Mouse (Mus musculus) intestine, postnatal 0 days (tissue): ENCODE measurements around the gene Smpdl3b. TPM values are rescaled to one million over a fixed set of nuclear protein-coding genes. Genes with fewer than 3 reads are reported as not detected.
A peak's percentile ranks its signal among the peaks of the same experiment; 100 is the strongest.

Experiments
- ATAC-seq: fragments of 200-750 bp; cut with Nextera tagmentation; 2 replicates; pipeline ENCODE4 v1.8.0; 2017; ENCODE audit warnings: mild to moderate bottlenecking, moderate TSS enrichment, moderate library complexity
- H3K27ac ChIP-seq: fragments of 300-500 bp; sonication (generic); 2 replicates; pipeline ENCODE4 v1.5.1; 2014; ENCODE audit warnings: mild to moderate bottlenecking, low read depth, low read length, moderate library complexity
- H3K27me3 ChIP-seq: fragments of 300-500 bp; sonication (generic); replicated peaks from 2 replicates; pipeline ENCODE4 v1.6.1; 2014; ENCODE audit warnings: low read length, mixed read lengths; ENCODE audit not compliant: control insufficient read depth, insufficient read depth
- H3K36me3 ChIP-seq: fragments of 300-500 bp; sonication (generic); 2 replicates; pipeline ENCODE4 v1.6.1; 2014; ENCODE audit warnings: mild to moderate bottlenecking, moderate library complexity; ENCODE audit not compliant: control insufficient read depth, insufficient read depth
- H3K4me1 ChIP-seq: fragments of 300-500 bp; sonication (generic); replicated peaks from 2 replicates; pipeline ENCODE4 v1.6.1; 2014; ENCODE audit warnings: antibody characterized with exemption, low read length, mixed read lengths; ENCODE audit not compliant: control insufficient read depth, insufficient read depth
- H3K4me2 ChIP-seq: fragments of 300-500 bp; sonication (generic); replicated peaks from 2 replicates; pipeline ENCODE4 v1.6.1; 2014; ENCODE audit warnings: low read depth, mild to moderate bottlenecking, moderate library complexity
- H3K4me3 ChIP-seq: fragments of 300-500 bp; sonication (generic); 2 replicates; pipeline ENCODE4 v1.5.1; 2014; ENCODE audit warnings: low read depth, low read length
- H3K9ac ChIP-seq: fragments of 300-500 bp; sonication (generic); 2 replicates; pipeline ENCODE4 v1.6.1; 2014; ENCODE audit warnings: mild to moderate bottlenecking, low read depth, low read length
- H3K9me3 ChIP-seq: fragments of 300-500 bp; sonication (generic); 2 replicates; pipeline ENCODE4 v1.6.1; 2016; ENCODE audit warnings: mixed run types; ENCODE audit not compliant: control insufficient read depth
- CTCF ChIP-seq: sonication (generic); IDR thresholded peaks from 2 replicates; pipeline ENCODE4 v1.5.1; 2016; ENCODE audit warnings: low read depth, mild to moderate bottlenecking, control low read depth, antibody characterized with exemption, moderate library complexity
- WGBS: fragments of 180-500 bp; shearing (Covaris S2); extraction: QIAGEN DNeasy Blood & Tissue Kit; methylation state at CpG from one replicate; pipeline ENCODE4 v1.1.7; 2014; 5-methylcytosine and 5-hydroxymethylcytosine counted together
- polyA plus RNA-seq: library from polyadenylated mRNA; unstranded; fragments of >200 nt; fragmentation: Nextera tagmentation; extraction: Ambion mirVana; gene quantifications from 2 replicates; pipeline ENCODE4 v1.2.1, GENCODE M21; 2015

Smpdl3b gene
- polyA plus RNA-seq, 1 experiment from 2014 or later: 2.9 TPM

- Histone ChIP-seq H3K4me1 (no peaks in the 10 kb centered on the region), H3K4me2 (no peak overlapping the region), H3K27me3 (peaks cover 5% of the 10 kb centered on the region; the same call in 1 of the 2 replicates), H3K27ac (no peak overlapping the region), H3K4me3 (no peak overlapping the region), H3K36me3 (no peaks in the 10 kb centered on the region), H3K9ac (no peak overlapping the region), H3K9me3 (no peaks in the 10 kb centered on the region)
- ATAC-seq: no peak
- 82% methylated on average over 8 of the region's 8 CpGs for WGBS
- no peak for TF ChIP-seq CTCF
Measured at GRCm38 (mm10) chr4:132789731-132790130, 32.7 kb upstream of the Smpdl3b start.

- no peak for ATAC-seq
- Histone ChIP-seq H3K4me1 (no peaks in the 10 kb centered on the region), H3K36me3 (no peaks in the 10 kb centered on the region), H3K9me3 (no peaks in the 10 kb centered on the region), H3K4me3 (no peak overlapping the region), H3K27me3 (no peaks in the 10 kb centered on the region), H3K4me2 (no peak overlapping the region), H3K9ac (no peak overlapping the region), H3K27ac (no peak overlapping the region; the same call in 1 of the 2 replicates)
- WGBS: 94% methylated on average over 13 of the region's 13 CpGs
- no peak for TF ChIP-seq CTCF
Measured at GRCm38 (mm10) chr4:132785228-132785627, 28.2 kb upstream of the Smpdl3b start.

- ATAC-seq: no peak
- H3K4me3 ChIP-seq: no peak overlapping the region
- no peak overlapping the region for H3K9ac ChIP-seq
- H3K27me3 ChIP-seq: no peaks in the 10 kb centered on the region
- H3K36me3 ChIP-seq: peaks cover 10% of the 10 kb centered on the region; the same call in 1 of the 2 replicates
- H3K4me2 ChIP-seq: no peak overlapping the region
- WGBS: 71% methylated on average over 2 of the region's 2 CpGs
- H3K4me1 ChIP-seq: no peaks in the 10 kb centered on the region
- no peak for TF ChIP-seq CTCF
- H3K9me3 ChIP-seq: no peaks in the 10 kb centered on the region
- H3K27ac ChIP-seq: no peak overlapping the region
Measured at GRCm38 (mm10) chr4:132783732-132784131, 26.7 kb upstream of the Smpdl3b start.

GRCm38 (mm10) chr4:132780288-132780687 is 23.2 kb upstream of the Smpdl3b start:
- no peak for TF ChIP-seq CTCF
- no peak for ATAC-seq
- Histone ChIP-seq H3K4me3 (no peak overlapping the region), H3K36me3 (peaks cover 39% of the 10 kb centered on the region), H3K9ac (no peak overlapping the region), H3K4me1 (no peaks in the 10 kb centered on the region), H3K4me2 (no peak overlapping the region), H3K9me3 (no peaks in the 10 kb centered on the region), H3K27me3 (no peaks in the 10 kb centered on the region), H3K27ac (no peak overlapping the region)
- WGBS: 77% methylated on average over 4 of the region's 4 CpGs

- H3K36me3 ChIP-seq: peaks cover 53% of the 10 kb centered on the region
- TF ChIP-seq CTCF: no peak
- no peak for ATAC-seq
Measured at GRCm38 (mm10) chr4:132778562-132779201, 21.6 kb upstream of the Smpdl3b start.

GRCm38 (mm10) chr4:132776764-132777163 is 19.7 kb upstream of the Smpdl3b start:
- Histone ChIP-seq H3K4me2 (no peak overlapping the region), H3K36me3 (peaks cover 67% of the 10 kb centered on the region), H3K4me3 (no peak overlapping the region), H3K27me3 (no peaks in the 10 kb centered on the region), H3K9me3 (no peaks in the 10 kb centered on the region), H3K4me1 (no peaks in the 10 kb centered on the region), H3K27ac (no peak overlapping the region), H3K9ac (no peak overlapping the region)
- ATAC-seq: no peak
- peak; percentile 84 for TF ChIP-seq CTCF
- WGBS: 77% methylated on average over 5 of the region's 5 CpGs

More at GRCm38 (mm10) chr4:132778562-132779201, 21.6 kb upstream of the Smpdl3b start:
- no peaks in the 10 kb centered on the region for H3K27me3 ChIP-seq
- H3K4me1 ChIP-seq: no peaks in the 10 kb centered on the region
- no peak overlapping the region for H3K27ac ChIP-seq
- H3K4me3 ChIP-seq: no peak overlapping the region
- WGBS: 95% methylated on average over 6 of the region's 6 CpGs
- no peak overlapping the region for H3K9ac ChIP-seq
- no peaks in the 10 kb centered on the region for H3K9me3 ChIP-seq
- no peak overlapping the region for H3K4me2 ChIP-seq

GRCm38 (mm10) chr4:132774905-132775304 is 17.9 kb upstream of the Smpdl3b start:
- H3K27ac ChIP-seq: no peak overlapping the region
- no peak overlapping the region for H3K4me3 ChIP-seq
- ATAC-seq: no peak
- peaks cover 77% of the 10 kb centered on the region for H3K36me3 ChIP-seq
- no peaks in the 10 kb centered on the region for H3K9me3 ChIP-seq
- TF ChIP-seq CTCF: no peak
- WGBS: 79% methylated on average over 3 of the region's 3 CpGs
- H3K4me2 ChIP-seq: no peak overlapping the region
- no peaks in the 10 kb centered on the region for H3K27me3 ChIP-seq
- no peaks in the 10 kb centered on the region for H3K4me1 ChIP-seq
- H3K9ac ChIP-seq: no peak overlapping the region
